Mouse (Mus musculus) A20 (cell line): ENCODE data around the gene Rhox10.
"Not testable (repeated sequence)": the region's sequence is repeated elsewhere in the genome, so short reads cannot be mapped to it uniquely, and the experiment has no call there.

ENCODE experiments used
- DNase-seq: peaks from one replicate; pipeline ENCODE4 v3.0.0-alpha.2; 2011; ENCODE audit warnings: low read depth, low spot score

The Rhox10 gene

GRCm38 (mm10) chrX:38066175-38066574 lies at the start of gene Rhox10:
Gene Rhox10, plus strand, starts transcription at chrX:38066475.
- no peak for DNase-seq

- not testable (repeated sequence) for DNase-seq
Measured at GRCm38 (mm10) chrX:38018597-38018996, 47.7 kb upstream of the Rhox10 start, which contains the start of gene Btg1-ps1. Gene Btg1-ps1, minus strand, starts transcription at chrX:38018815.

- no peak for DNase-seq
Measured at GRCm38 (mm10) chrX:38033841-38034240, 32.4 kb upstream of the Rhox10 start.

- no peak for DNase-seq
Measured at GRCm38 (mm10) chrX:38039666-38040065, 26.6 kb upstream of the Rhox10 start.

- not testable (repeated sequence) for DNase-seq
Measured at GRCm38 (mm10) chrX:38043014-38043413, 23.3 kb upstream of the Rhox10 start, which contains the start of gene Btg1-ps2. Gene Btg1-ps2, minus strand, starts transcription at chrX:38043114.

GRCm38 (mm10) chrX:38061544-38061943 lies 4.7 kb upstream of the Rhox10 start:
- DNase-seq: peak; percentile 18

GRCm38 (mm10) chrX:38084226-38084625 lies 18.0 kb downstream of the Rhox10 start:
- DNase-seq: peak; percentile 36

- no peak for DNase-seq
Measured at GRCm38 (mm10) chrX:38085041-38085440, 18.8 kb downstream of the Rhox10 start, which contains the start of gene Rhox11. Gene Rhox11, minus strand, starts transcription at chrX:38085141.

GRCm38 (mm10) chrX:38110807-38111206 lies 44.5 kb downstream of the Rhox10 start, which contains the start of gene Rhox12:
Gene Rhox12, minus strand, starts transcription at chrX:38110907.
- no peak for DNase-seq

- DNase-seq: no peak
Measured at GRCm38 (mm10) chrX:38120982-38121381, 54.7 kb downstream of the Rhox10 start, which contains the start of gene Rhox13. Gene Rhox13, plus strand, starts transcription at chrX:38121219.
